20 mouse cellular contexts compared by ENCODE assay signal in the genomic region with DNA sequence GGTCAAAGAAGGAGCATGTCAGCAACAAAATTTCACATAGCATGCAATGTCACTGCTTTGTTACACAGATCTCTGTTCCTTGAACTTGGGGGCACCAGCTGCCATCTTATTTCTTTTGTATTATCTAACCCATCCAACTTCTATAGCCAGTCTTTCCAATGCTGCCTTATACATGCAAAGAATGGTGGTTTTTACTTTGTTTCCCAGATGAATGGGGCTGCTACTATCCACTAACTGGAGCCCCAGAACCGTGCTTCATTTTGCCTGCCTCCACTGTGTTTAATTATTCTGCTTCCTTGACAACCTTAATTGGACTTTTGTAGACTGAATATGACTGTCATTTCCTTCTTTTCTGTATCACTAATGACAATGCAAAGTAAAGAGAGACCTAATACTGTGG.
"Had no signal": no experiment of that assay in that cellular context is flagged by ENCODE, and none has a peak within 500 bp of the region (broad histone marks: within the 10 kb centered on the region; RNA-seq: fewer than 3 reads in every experiment).

No protein-coding gene starts in this region.

- H3K4me1 ChIP-seq: limb, embryonic 10.5 days; limb, embryonic 13.5 days; liver, embryonic 12.5 days; liver, embryonic 15.5 days; lung, embryonic 15.5 days; megakaryocyte, embryonic 14.5 days; midbrain, embryonic 15.5 days; neural tube, embryonic 12.5 days; neural tube, embryonic 15.5 days had no signal

- H3K4me2 ChIP-seq: limb, embryonic 13.5 days; liver, embryonic 12.5 days; liver, embryonic 15.5 days; lung, embryonic 15.5 days; midbrain, embryonic 15.5 days; neural tube, embryonic 12.5 days; neural tube, embryonic 15.5 days had no signal

- H3K27me3 ChIP-seq: liver, embryonic 12.5 days; liver, embryonic 15.5 days; lung, embryonic 15.5 days; neural tube, embryonic 12.5 days had no signal

- H3K9me3 ChIP-seq: limb, embryonic 10.5 days; limb, embryonic 13.5 days; liver, embryonic 12.5 days; liver, embryonic 15.5 days; lung, embryonic 15.5 days; megakaryocyte, embryonic 14.5 days; midbrain, embryonic 10.5 days; midbrain, embryonic 15.5 days; neural tube, embryonic 12.5 days; neural tube, embryonic 15.5 days had no signal

- H3K4me3 ChIP-seq: layer of hippocampus, adult 2 months; limb, embryonic 10.5 days; limb, embryonic 13.5 days; liver, embryonic 12.5 days; liver, embryonic 15.5 days; lung, embryonic 15.5 days; megakaryocyte, embryonic 14.5 days; midbrain, embryonic 10.5 days; midbrain, embryonic 15.5 days; neural tube, embryonic 12.5 days; neural tube, embryonic 15.5 days had no signal

- H3K27ac ChIP-seq: kidney, postnatal 0 days; layer of hippocampus, adult 2 months; limb, embryonic 10.5 days; limb, embryonic 13.5 days; liver, embryonic 12.5 days; liver, embryonic 15.5 days; lung, embryonic 15.5 days; midbrain, embryonic 10.5 days; midbrain, embryonic 15.5 days; neural tube, embryonic 12.5 days; neural tube, embryonic 15.5 days had no signal

- H3K9ac ChIP-seq: limb, embryonic 13.5 days; liver, embryonic 12.5 days; liver, embryonic 15.5 days; lung, embryonic 15.5 days; midbrain, embryonic 15.5 days; neural tube, embryonic 12.5 days; neural tube, embryonic 15.5 days had no signal

- ATAC-seq: liver, embryonic 12.5 days; midbrain, embryonic 15.5 days had no signal

- DNase-seq: kidney, postnatal 25 days; layer of hippocampus, adult 9-11 months; liver; lung, adult 18-20 months; lung, postnatal 10 days; lung, postnatal 36 days; thymus, adult 18-20 months; thymus, postnatal 36 days had no signal

- H3K36me3 ChIP-seq: limb, embryonic 10.5 days; limb, embryonic 13.5 days; liver, embryonic 12.5 days; liver, embryonic 15.5 days; lung, embryonic 15.5 days; midbrain, embryonic 10.5 days; midbrain, embryonic 15.5 days; neural tube, embryonic 12.5 days; neural tube, embryonic 15.5 days had no signal
